Mouse (Mus musculus) ovary, adult 2 months (tissue): ENCODE results near the gene Gtf2h5. TPM values are rescaled to one million over a fixed set of nuclear protein-coding genes. Genes with fewer than 3 reads are reported as not detected.

ENCODE experiments used
- polyA plus RNA-seq: library from polyadenylated mRNA; depleted of rRNA; stranded (reverse); fragments of >200 nt; gene quantifications from 2 replicates; pipeline ENCODE4 v1.2.3, GENCODE M21; 2012; rRNA removed

Gtf2h5 gene
- polyA plus RNA-seq, result 8.6 and 9.3 TPM in 2 replicates

GRCm38 (mm10) chr17:6079287-6080122 is at the start of gene Gtf2h5, which contains the start of gene Serac1:
Gene Gtf2h5, plus strand, starts transcription at chr17:6079786.
Gene Serac1, minus strand, starts transcription at chr17:6079741.

GRCm38 (mm10) chr17:6106361-6107014 is 26.9 kb downstream of the Gtf2h5 start, which contains the start of gene Tulp4:
Gene Tulp4, plus strand, starts transcription at chr17:6106437.

Other genes with a start within 250 kb of the Gtf2h5 start
- 34.5 and 40.7 TPM in 2 replicates for gene Snx9, start 238.5 kb upstream of the Gtf2h5 start, polyA plus RNA-seq
- gene Synj2, start 138.5 kb upstream of the Gtf2h5 start, polyA plus RNA-seq, result 7.9 and 8.7 TPM in 2 replicates
- gene Serac1, start within 50 bp of the Gtf2h5 start, polyA plus RNA-seq, result 3.3 and 4.8 TPM in 2 replicates
- gene Tulp4, start 26.7 kb downstream of the Gtf2h5 start, polyA plus RNA-seq, result 74.2 and 87.4 TPM in 2 replicates
- 17.2 and 19.2 TPM in 2 replicates for gene Tmem181a, start 177.1 kb downstream of the Gtf2h5 start, polyA plus RNA-seq
- gene Dynlt1a, start 237.7 kb downstream of the Gtf2h5 start, polyA plus RNA-seq, result 3.9 and 4.0 TPM in 2 replicates